Mouse (Mus musculus) heart, embryonic 11.5 days (tissue): ENCODE measurements around the gene Pigs. TPM values are rescaled to one million over a fixed set of nuclear protein-coding genes. Genes with fewer than 3 reads are reported as not detected.

Experiments
- ATAC-seq: fragments of 200-750 bp; cut with Nextera tagmentation; replicated peaks from 2 replicates; pipeline ENCODE4 v1.8.0; 2017; ENCODE audit warnings: moderate library complexity; ENCODE audit not compliant: insufficient number of reproducible peaks, low FRiP score, low TSS enrichment
- H3K27ac ChIP-seq: fragments of 300-500 bp; sonication (generic); 2 replicates; pipeline ENCODE4 v1.5.1; 2014; ENCODE audit warnings: mild to moderate bottlenecking, low read depth, low read length
- H3K27me3 ChIP-seq: fragments of 300-500 bp; sonication (generic); 2 replicates; pipeline ENCODE4 v1.6.1; 2014; ENCODE audit warnings: mild to moderate bottlenecking, low read length, mixed read lengths; ENCODE audit not compliant: control insufficient read depth, insufficient read depth
- H3K36me3 ChIP-seq: fragments of 300-500 bp; sonication (generic); 2 replicates; pipeline ENCODE4 v1.6.1; 2014; ENCODE audit warnings: mild to moderate bottlenecking, low read length, moderate library complexity, mixed read lengths; ENCODE audit not compliant: control insufficient read depth, insufficient read depth
- H3K4me1 ChIP-seq: fragments of 300-500 bp; sonication (generic); 2 replicates; pipeline ENCODE4 v1.6.1; 2014; ENCODE audit warnings: low read length; ENCODE audit not compliant: control insufficient read depth, insufficient read depth
- H3K4me2 ChIP-seq: fragments of 300-500 bp; sonication (generic); 2 replicates; pipeline ENCODE4 v1.6.1; 2014; ENCODE audit warnings: mild to moderate bottlenecking, moderate library complexity
- H3K4me3 ChIP-seq: fragments of 300-500 bp; sonication (generic); 2 replicates; pipeline ENCODE4 v1.5.1; 2014; ENCODE audit warnings: low read depth, low read length
- H3K9ac ChIP-seq: fragments of 300-500 bp; sonication (generic); 2 replicates; pipeline ENCODE4 v1.6.1; 2014; ENCODE audit warnings: mild to moderate bottlenecking, low read depth, low read length, moderate library complexity
- H3K9me3 ChIP-seq: fragments of 300-500 bp; sonication (generic); replicated peaks from 2 replicates; pipeline ENCODE4 v1.6.1; 2016; ENCODE audit warnings: low read length; ENCODE audit not compliant: control insufficient read depth
- WGBS: fragments of 180-500 bp; shearing (Covaris S2); extraction: QIAGEN DNeasy Blood & Tissue Kit; methylation state at CpG from one replicate; pipeline ENCODE4 v1.1.7; 2014; ENCODE audit not compliant: insufficient replicate concordance; 5-methylcytosine and 5-hydroxymethylcytosine counted together
- polyA plus RNA-seq: library from polyadenylated mRNA; unstranded; fragments of >200 nt; fragmentation: Nextera tagmentation; extraction: Ambion mirVana; gene quantifications from 2 replicates; pipeline ENCODE4 v1.2.1, GENCODE M21; 2014

Pigs gene
- polyA plus RNA-seq, 1 experiment from 2014 or later = 58.7 TPM

GRCm38 (mm10) chr11:78305272-78305671 is 22.9 kb upstream of the Pigs start:
- ATAC-seq = no peak
- Histone ChIP-seq H3K9ac (no peak overlapping the region), H3K27ac (no peak overlapping the region), H3K4me2 (no peak overlapping the region), H3K36me3 (peaks cover 25% of the 10 kb centered on the region), H3K27me3 (no peaks in the 10 kb centered on the region), H3K9me3 (no peaks in the 10 kb centered on the region), H3K4me3 (no peak overlapping the region), H3K4me1 (no peaks in the 10 kb centered on the region)
- whole genome bisulfite sequencing = 93% methylated on average over 4 of the region's 4 CpGs

DNA sequence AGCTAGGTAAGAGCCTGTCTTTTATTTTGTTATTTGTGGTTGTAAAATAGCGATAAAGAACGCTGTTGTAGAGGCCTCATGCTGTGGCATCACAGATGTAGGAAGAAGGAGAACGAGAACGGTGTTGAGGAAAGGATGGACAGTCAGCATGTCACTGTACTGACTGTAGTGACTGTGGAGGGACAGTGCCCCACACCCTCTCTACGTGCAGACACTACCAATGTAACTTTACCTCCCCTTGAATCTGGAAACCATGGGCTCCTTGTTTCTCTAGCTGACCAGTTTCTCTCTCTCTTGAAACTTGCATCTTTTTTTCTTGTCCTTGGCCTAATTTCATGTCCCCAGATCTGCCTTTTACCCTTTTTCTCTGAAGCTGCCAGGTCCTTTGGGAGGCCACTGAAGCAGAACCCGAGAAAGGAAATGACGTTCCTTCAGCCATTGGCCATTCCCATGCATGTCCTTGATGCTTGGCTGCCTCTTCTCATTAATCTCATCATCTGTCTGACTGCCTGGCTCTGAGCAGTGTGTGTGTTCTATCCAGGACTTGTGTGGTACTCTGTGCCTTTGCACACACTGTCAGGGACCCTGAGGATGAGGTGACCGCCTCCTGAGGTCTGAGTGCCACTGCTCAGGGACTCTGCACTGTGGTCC is 17.2 kb upstream of the Pigs start:
- peaks cover 39% of the 10 kb centered on the region for H3K36me3 ChIP-seq

GRCm38 (mm10) chr11:78313662-78314061 is 14.6 kb upstream of the Pigs start:
- Histone ChIP-seq H3K9me3 (no peaks in the 10 kb centered on the region), H3K27me3 (no peaks in the 10 kb centered on the region), H3K36me3 (peaks cover 49% of the 10 kb centered on the region), H3K4me3 (no peak overlapping the region), H3K9ac (no peak overlapping the region), H3K4me2 (no peak overlapping the region), H3K4me1 (no peaks in the 10 kb centered on the region), H3K27ac (no peak overlapping the region)
- 97% methylated on average over 2 of the region's 2 CpGs for WGBS
- no peak for ATAC-seq

More for the DNA sequence above, 17.2 kb upstream of the Pigs start:
- 92% methylated on average over 8 of the region's 8 CpGs for WGBS
- H3K9ac ChIP-seq = no peak overlapping the region
- no peaks in the 10 kb centered on the region for H3K27me3 ChIP-seq
- no peak for ATAC-seq
- H3K4me3 ChIP-seq = no peak overlapping the region
- no peaks in the 10 kb centered on the region for H3K4me1 ChIP-seq
- H3K27ac ChIP-seq = no peak overlapping the region
- H3K4me2 ChIP-seq = no peak overlapping the region
- no peaks in the 10 kb centered on the region for H3K9me3 ChIP-seq

GRCm38 (mm10) chr11:78318411-78318810 is 9.8 kb upstream of the Pigs start:
- H3K36me3 ChIP-seq = peaks cover 56% of the 10 kb centered on the region
- no peak overlapping the region for H3K27ac ChIP-seq
- H3K9ac ChIP-seq = no peak overlapping the region
- H3K9me3 ChIP-seq = no peaks in the 10 kb centered on the region
- no peak overlapping the region for H3K4me2 ChIP-seq
- ATAC-seq = no peak
- H3K4me3 ChIP-seq = no peak overlapping the region
- no peaks in the 10 kb centered on the region for H3K27me3 ChIP-seq
- 92% methylated on average over 2 of the region's 2 CpGs for WGBS
- peaks cover 4% of the 10 kb centered on the region; the same call in 1 of the 2 replicates for H3K4me1 ChIP-seq

- no peak overlapping the region for H3K27ac ChIP-seq
- H3K9ac ChIP-seq = no peak overlapping the region
- ATAC-seq = no peak
- 54% methylated on average over 2 of the region's 2 CpGs for WGBS
- H3K36me3 ChIP-seq = peaks cover 35% of the 10 kb centered on the region
- H3K4me3 ChIP-seq = no peak overlapping the region
- H3K27me3 ChIP-seq = no peaks in the 10 kb centered on the region
- H3K4me1 ChIP-seq = peaks cover 4% of the 10 kb centered on the region; the same call in 1 of the 2 replicates
- peak overlapping the region; percentile 52 for H3K4me2 ChIP-seq
- no peaks in the 10 kb centered on the region for H3K9me3 ChIP-seq
Observed at GRCm38 (mm10) chr11:78322076-78322831, 6.0 kb upstream of the Pigs start.

DNA sequence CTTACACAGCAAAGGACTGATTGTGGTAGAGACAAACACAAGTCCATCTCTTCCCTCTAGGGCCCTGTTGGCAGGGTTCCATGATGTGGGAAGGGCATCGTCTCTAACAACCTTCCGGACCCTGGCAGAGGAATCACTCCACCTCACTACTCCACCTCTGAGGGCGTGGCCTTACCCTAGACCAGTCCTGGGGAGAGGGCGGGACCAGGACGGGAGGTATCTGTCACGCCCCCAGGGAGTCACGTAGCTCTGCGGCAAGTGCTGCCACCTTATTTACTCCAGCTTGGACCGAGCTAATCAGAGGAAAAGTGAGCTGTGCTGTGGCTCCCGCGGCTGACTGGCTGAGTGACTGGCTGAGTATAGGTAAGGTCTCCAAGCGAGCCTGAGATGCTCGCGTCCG is 5.4 kb upstream of the Pigs start, which contains the start of gene Aldoc:
Aldoc (plus strand) TSS at position 109 of the 400 bp plus-strand sequence.
- H3K4me3 ChIP-seq = peak within 1 kb of the TSS; percentile 23; the same call in 1 of the 2 replicates
- no peaks in the 10 kb centered on the region for H3K9me3 ChIP-seq
- H3K9ac ChIP-seq = no peak within 1 kb of the TSS
- H3K4me1 ChIP-seq = peaks cover 4% of the 10 kb centered on the region; the same call in 1 of the 2 replicates
- H3K27ac ChIP-seq = no peak within 1 kb of the TSS
- 3% methylated on average over 15 of the region's 15 CpGs for WGBS
- peak within 1 kb of the TSS; percentile 52 for H3K4me2 ChIP-seq
- ATAC-seq = peak; percentile 90
- no peaks in the 10 kb centered on the region for H3K27me3 ChIP-seq
- peaks cover 29% of the 10 kb centered on the region for H3K36me3 ChIP-seq

- no peaks in the 10 kb centered on the region for H3K9me3 ChIP-seq
- no peak overlapping the region for H3K27ac ChIP-seq
- no peak overlapping the region for H3K4me3 ChIP-seq
- peaks cover 4% of the 10 kb centered on the region for H3K4me1 ChIP-seq
- H3K36me3 ChIP-seq = peaks cover 19% of the 10 kb centered on the region
- no peak for ATAC-seq
- H3K27me3 ChIP-seq = no peaks in the 10 kb centered on the region
- 88% methylated on average over 15 of the region's 15 CpGs for WGBS
- no peak overlapping the region for H3K9ac ChIP-seq
- no peak overlapping the region for H3K4me2 ChIP-seq
Observed at GRCm38 (mm10) chr11:78324000-78324785, 4.0 kb upstream of the Pigs start.

- no peak for ATAC-seq
- WGBS = 96% methylated on average over 12 of the region's 12 CpGs
- no peak overlapping the region for H3K4me2 ChIP-seq
Observed at GRCm38 (mm10) chr11:78324965-78325364, 3.2 kb upstream of the Pigs start.

More at GRCm38 (mm10) chr11:78324965-78325364, 3.2 kb upstream of the Pigs start:
- Histone ChIP-seq H3K4me3 (no peak overlapping the region), H3K27ac (no peak overlapping the region), H3K36me3 (peaks cover 14% of the 10 kb centered on the region), H3K9ac (no peak overlapping the region), H3K27me3 (no peaks in the 10 kb centered on the region), H3K4me1 (peaks cover 4% of the 10 kb centered on the region), H3K9me3 (no peaks in the 10 kb centered on the region)
